Mouse (Mus musculus) forebrain, embryonic 12.5 days (tissue): Measurements from ENCODE around the gene Selenon. TPM values are rescaled to one million over a fixed set of nuclear protein-coding genes. Genes with fewer than 3 reads are reported as not detected.
"Not testable (repeated sequence)": the region's sequence is repeated elsewhere in the genome, so short reads cannot be mapped to it uniquely, and the experiment has no call there.

Experiments used
- ATAC-seq: fragments of 200-750 bp; cut with Nextera tagmentation; 2 replicates; pipeline ENCODE4 v1.8.0; 2017; ENCODE audit warnings: moderate TSS enrichment; ENCODE audit not compliant: low FRiP score
- H3K27ac ChIP-seq: fragments of 300-500 bp; sonication (generic); 2 replicates; pipeline ENCODE4 v1.5.1; 2016; ENCODE audit warnings: mild to moderate bottlenecking
- H3K27me3 ChIP-seq: fragments of 300-500 bp; sonication (generic); 2 replicates; pipeline ENCODE4 v1.6.1; 2016; ENCODE audit warnings: mild to moderate bottlenecking
- H3K36me3 ChIP-seq: fragments of 300-500 bp; sonication (generic); replicated peaks from 2 replicates; pipeline ENCODE4 v1.6.1; 2016; ENCODE audit warnings: mild to moderate bottlenecking
- H3K4me1 ChIP-seq: fragments of 300-500 bp; sonication (generic); 2 replicates; pipeline ENCODE4 v1.6.1; 2016
- H3K4me2 ChIP-seq: fragments of 300-500 bp; sonication (generic); 2 replicates; pipeline ENCODE4 v1.6.1; 2016; ENCODE audit warnings: mild to moderate bottlenecking, moderate library complexity
- H3K4me3 ChIP-seq: fragments of 300-500 bp; sonication (generic); replicated peaks from 2 replicates; pipeline ENCODE4 v1.5.1; 2016; ENCODE audit warnings: mild to moderate bottlenecking
- H3K9ac ChIP-seq: fragments of 300-500 bp; sonication (generic); 2 replicates; pipeline ENCODE4 v1.6.1; 2016; ENCODE audit warnings: mild to moderate bottlenecking
- H3K9me3 ChIP-seq: fragments of 300-500 bp; sonication (generic); 2 replicates; pipeline ENCODE4 v1.6.1; 2016
- WGBS: fragments of 180-500 bp; shearing (Covaris S2); methylation state at CpG from one replicate; pipeline ENCODE4 v1.1.7; 2016; 5-methylcytosine and 5-hydroxymethylcytosine counted together
- polyA plus RNA-seq: library from polyadenylated mRNA; unstranded; fragments of >200 nt; fragmentation: Nextera tagmentation; extraction: Ambion mirVana; gene quantifications from 2 replicates; pipeline ENCODE4 v1.2.1, GENCODE M21; 2016

The Selenon gene
- polyA plus RNA-seq, 1 experiment from 2014 or later: 14.8 TPM

GRCm38 (mm10) chr4:134497986-134498731, 53.8 kb downstream of the Selenon start:
- ATAC-seq: no peak
- Histone ChIP-seq H3K9ac (no peak overlapping the region), H3K4me3 (no peak overlapping the region)

GRCm38 (mm10) chr4:134497223-134497622, 54.7 kb downstream of the Selenon start:
- Histone ChIP-seq H3K36me3 (no peaks in the 10 kb centered on the region), H3K27me3 (peaks cover 2% of the 10 kb centered on the region; the same call in 1 of the 2 replicates), H3K9me3 (no peaks in the 10 kb centered on the region), H3K4me3 (peak overlapping the region; percentile 54), H3K27ac (peak overlapping the region; percentile 21; the same call in 1 of the 2 replicates), H3K4me1 (peaks cover 20% of the 10 kb centered on the region), H3K9ac (peak overlapping the region; percentile 64), H3K4me2 (peak overlapping the region; percentile 98)
- WGBS: 15% methylated on average over 6 of the region's 6 CpGs
- ATAC-seq: 0 out of 2 replicates have a peak, but pooled peaks have one; percentile 6

More at GRCm38 (mm10) chr4:134497986-134498731, 53.8 kb downstream of the Selenon start:
- H3K4me1 ChIP-seq: peaks cover 20% of the 10 kb centered on the region
- no peaks in the 10 kb centered on the region for H3K36me3 ChIP-seq
- peak overlapping the region; percentile 98 for H3K4me2 ChIP-seq
- no peak overlapping the region for H3K27ac ChIP-seq
- H3K27me3 ChIP-seq: peaks cover 2% of the 10 kb centered on the region; the same call in 1 of the 2 replicates
- H3K9me3 ChIP-seq: no peaks in the 10 kb centered on the region
- 64% methylated on average over 12 of the region's 12 CpGs for WGBS

DNA sequence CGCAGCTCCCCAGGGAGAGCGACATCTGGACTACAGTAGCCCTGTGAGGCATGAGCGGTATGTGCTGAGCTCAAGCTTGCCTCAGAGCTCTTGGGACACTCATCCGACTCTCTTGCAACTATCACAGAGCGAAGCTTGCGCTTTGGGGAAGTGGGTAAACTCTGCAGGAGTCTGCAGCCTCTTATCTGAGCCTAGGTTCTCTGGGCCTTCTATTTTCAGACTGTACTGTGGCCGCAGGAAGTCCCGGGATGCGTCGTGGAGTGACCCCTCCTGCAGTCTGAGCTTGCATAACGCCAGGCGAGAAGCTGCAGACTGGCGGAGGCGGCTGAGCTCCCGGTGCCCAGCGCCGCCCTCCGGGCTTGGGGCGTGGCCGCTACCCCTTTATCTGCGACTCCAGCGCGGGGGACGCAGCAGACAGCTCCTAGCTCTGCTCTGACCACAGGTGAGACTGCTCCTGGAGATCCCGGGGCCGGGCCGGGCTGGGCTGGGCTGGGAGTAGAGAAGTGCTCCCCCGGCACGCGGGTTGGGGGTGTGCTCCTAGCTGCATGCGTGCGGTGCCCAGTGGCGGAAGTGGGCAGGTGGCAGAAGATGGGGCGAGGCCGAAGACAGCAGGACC, 55.3 kb downstream of the Selenon start, which contains the start of gene Paqr7:
Paqr7 (plus strand) TSS at position 103 of the 616 bp plus-strand sequence.
- H3K4me3 ChIP-seq: peak within 1 kb of the TSS; percentile 54
- 2% methylated on average over 35 of the region's 35 CpGs for WGBS
- H3K36me3 ChIP-seq: no peaks in the 10 kb centered on the region
- peak within 1 kb of the TSS; percentile 98 for H3K4me2 ChIP-seq
- peak within 1 kb of the TSS; percentile 21 for H3K27ac ChIP-seq
- H3K9me3 ChIP-seq: no peaks in the 10 kb centered on the region
- peaks cover 20% of the 10 kb centered on the region for H3K4me1 ChIP-seq
- H3K27me3 ChIP-seq: peaks cover 2% of the 10 kb centered on the region; the same call in 1 of the 2 replicates
- ATAC-seq: peak; percentile 67
- peak within 1 kb of the TSS; percentile 64 for H3K9ac ChIP-seq

GRCm38 (mm10) chr4:134495546-134495923, 56.4 kb downstream of the Selenon start:
- H3K9ac ChIP-seq: no peak overlapping the region
- no peaks in the 10 kb centered on the region for H3K9me3 ChIP-seq
- WGBS: 69% methylated on average over 5 of the region's 5 CpGs
- no peak overlapping the region for H3K4me3 ChIP-seq
- no peak for ATAC-seq
- peaks cover 20% of the 10 kb centered on the region for H3K4me1 ChIP-seq
- peaks cover 2% of the 10 kb centered on the region; the same call in 1 of the 2 replicates for H3K27me3 ChIP-seq
- H3K27ac ChIP-seq: no peak overlapping the region
- H3K36me3 ChIP-seq: no peaks in the 10 kb centered on the region
- no peak overlapping the region for H3K4me2 ChIP-seq

- Histone ChIP-seq H3K4me3 (no peak overlapping the region), H3K4me1 (peaks cover 20% of the 10 kb centered on the region), H3K4me2 (no peak overlapping the region), H3K9me3 (no peaks in the 10 kb centered on the region), H3K27ac (no peak overlapping the region), H3K36me3 (no peaks in the 10 kb centered on the region), H3K27me3 (peaks cover 2% of the 10 kb centered on the region; the same call in 1 of the 2 replicates), H3K9ac (no peak overlapping the region)
- no peak for ATAC-seq
- WGBS: 73% methylated on average over 16 of the region's 16 CpGs
These were observed 57.0 kb downstream of the Selenon start for GRCm38 (mm10) chr4:134494780-134495545.

- 89% methylated on average over 6 of the region's 6 CpGs for WGBS
- H3K27ac ChIP-seq, ATAC-seq, H3K36me3 ChIP-seq, H3K9ac ChIP-seq, H3K9me3 ChIP-seq, H3K4me2 ChIP-seq, H3K27me3 ChIP-seq, H3K4me3 ChIP-seq: not testable (repeated sequence)
- H3K4me1 ChIP-seq: peaks cover 20% of the 10 kb centered on the region
These were observed 57.8 kb downstream of the Selenon start for GRCm38 (mm10) chr4:134494161-134494560.

DNA sequence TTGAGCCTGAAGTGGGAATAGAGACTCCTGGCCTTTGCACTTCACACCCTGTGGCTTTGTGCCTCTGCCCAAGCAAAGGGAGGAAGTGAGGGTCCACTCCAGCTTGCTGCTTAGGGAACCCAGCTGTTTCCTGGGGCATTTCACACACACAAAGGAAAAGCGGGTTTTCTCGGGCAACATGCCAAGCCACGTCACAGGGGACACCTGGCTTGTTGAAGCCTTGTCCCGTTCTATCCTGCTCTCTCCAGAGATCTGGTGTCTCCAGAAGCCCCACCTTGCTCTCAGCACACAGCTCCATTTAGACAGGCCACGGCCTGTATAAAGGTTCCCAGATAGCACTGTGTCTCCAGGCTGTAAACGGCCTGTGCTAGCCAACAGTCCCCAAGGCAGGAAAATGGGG, 60.2 kb downstream of the Selenon start:
- no peaks in the 10 kb centered on the region for H3K36me3 ChIP-seq
- H3K27me3 ChIP-seq: peaks cover 2% of the 10 kb centered on the region; the same call in 1 of the 2 replicates
- H3K9me3 ChIP-seq: no peaks in the 10 kb centered on the region
- H3K27ac ChIP-seq: no peak overlapping the region
- H3K4me1 ChIP-seq: peaks cover 10% of the 10 kb centered on the region
- no peak overlapping the region for H3K4me2 ChIP-seq
- 81% methylated on average over 6 of the region's 6 CpGs for WGBS
- ATAC-seq: no peak
- H3K9ac ChIP-seq: no peak overlapping the region
- no peak overlapping the region for H3K4me3 ChIP-seq

GRCm38 (mm10) chr4:134489986-134490665, 61.8 kb downstream of the Selenon start:
- no peak overlapping the region for H3K4me2 ChIP-seq
- H3K36me3 ChIP-seq: no peaks in the 10 kb centered on the region
- ATAC-seq: no peak
- H3K4me3 ChIP-seq: no peak overlapping the region
- peaks cover 5% of the 10 kb centered on the region for H3K4me1 ChIP-seq
- H3K9me3 ChIP-seq: no peaks in the 10 kb centered on the region
- no peak overlapping the region for H3K27ac ChIP-seq
- 90% methylated on average over 11 of the region's 11 CpGs for WGBS
- no peak overlapping the region for H3K9ac ChIP-seq
- no peaks in the 10 kb centered on the region for H3K27me3 ChIP-seq

DNA sequence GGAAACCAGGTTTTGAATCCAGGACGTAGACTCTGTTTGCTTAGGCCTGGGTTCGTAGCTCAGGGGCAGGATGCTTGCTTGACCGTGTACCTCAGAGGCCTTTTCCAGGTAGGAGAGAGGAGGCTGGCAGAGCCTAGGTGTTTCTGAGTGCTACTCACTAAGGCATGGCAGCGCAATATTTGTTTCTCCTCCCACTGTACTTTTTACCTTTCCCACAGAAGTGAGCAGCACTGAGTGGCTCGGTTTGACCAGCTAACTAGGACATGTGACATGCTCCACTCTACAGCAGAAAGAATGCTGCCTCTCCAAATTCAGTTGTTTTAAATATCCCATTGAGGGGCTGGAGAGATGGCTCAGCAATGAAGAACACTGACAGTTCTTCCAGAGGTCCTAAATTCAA, 63.8 kb downstream of the Selenon start:
- Histone ChIP-seq H3K9me3 (no peaks in the 10 kb centered on the region), H3K4me3 (no peak overlapping the region), H3K4me1 (no peaks in the 10 kb centered on the region; the same call in 1 of the 2 replicates), H3K9ac (no peak overlapping the region), H3K36me3 (no peaks in the 10 kb centered on the region), H3K27me3 (no peaks in the 10 kb centered on the region), H3K27ac (no peak overlapping the region), H3K4me2 (no peak overlapping the region)
- no peak for ATAC-seq
- 92% methylated on average over 5 of the region's 5 CpGs for WGBS
